ENCODE assay signal across 8 mouse cellular contexts in the genomic region with DNA sequence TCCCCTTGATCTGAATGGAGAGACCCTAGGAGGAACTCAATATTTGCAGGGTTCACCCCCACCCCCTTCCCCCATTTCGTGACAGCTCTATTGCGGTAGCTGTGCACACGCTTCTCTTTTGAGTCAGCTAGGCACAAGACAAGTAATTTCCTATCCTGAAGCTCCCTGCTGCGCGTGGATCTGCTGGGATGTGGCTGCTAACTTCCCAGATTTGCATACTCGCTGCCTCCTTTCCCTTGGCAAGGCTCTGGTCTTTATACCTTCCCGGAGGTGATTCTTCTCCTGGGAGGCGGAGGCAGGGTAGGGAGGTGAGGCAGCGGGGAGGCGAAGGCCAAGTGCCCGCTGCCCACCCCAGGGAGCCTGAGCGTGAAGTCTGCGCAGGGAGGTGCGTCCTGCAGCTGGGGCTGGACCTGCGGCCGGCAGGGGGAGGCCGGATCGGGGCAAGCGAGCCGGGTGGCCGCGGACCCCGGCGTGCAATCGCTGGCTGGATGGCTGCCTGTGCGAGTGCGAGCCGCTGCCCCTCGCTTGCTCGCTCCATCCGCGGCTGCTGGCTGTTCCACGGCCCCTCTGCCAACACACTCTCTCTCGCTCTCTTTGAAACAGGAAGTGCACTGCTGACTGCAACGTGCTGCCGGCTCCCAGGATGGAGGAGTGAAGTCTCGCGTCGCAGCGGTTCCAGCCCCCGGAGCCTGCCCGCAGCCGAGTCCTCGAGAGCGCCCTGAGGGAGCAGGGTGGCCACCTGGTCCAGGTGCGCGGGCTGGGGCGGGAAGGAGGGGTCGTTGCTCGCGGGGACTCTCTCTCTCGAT. TPM values are rescaled to one million over a fixed set of nuclear protein-coding genes. Genes with fewer than 3 reads are reported as not detected.
DNase-seq lines count a peak whose midpoint lies in the region; ATAC-seq and TF ChIP-seq lines count a peak whose summit lies in the region.

No protein-coding gene starts in this region.

- no peaks in the 10 kb centered on the region for H3K36me3 ChIP-seq in hindbrain, embryonic 16.5 days (ENCODE audit: control insufficient read depth, insufficient read depth, low read length)
- H3K36me3 ChIP-seq in liver, adult 2 months (ENCODE audit: control insufficient read depth, insufficient read depth, low read length): peaks cover 2% of the 10 kb centered on the region; the same call in 1 of the 2 replicates
- no peaks in the 10 kb centered on the region for H3K36me3 ChIP-seq in midbrain, postnatal 0 days (ENCODE audit: insufficient read depth, low read length)
- H3K36me3 ChIP-seq in splenic B cell, adult 2 months (ENCODE audit: control insufficient read depth, insufficient read depth, low read length, poor library complexity, severe bottlenecking): no peaks in the 10 kb centered on the region

- 7% methylated on average over 39 of the region's 52 CpGs for WGBS in hindbrain, embryonic 16.5 days
- 43% methylated on average over 52 of the region's 52 CpGs for WGBS in liver, adult 2 months
- WGBS in midbrain, postnatal 0 days: 6% methylated on average over 52 of the region's 52 CpGs

- peak overlapping the region; percentile 62 for H3K27ac ChIP-seq in gastrocnemius, adult 2 months
- H3K27ac ChIP-seq in hindbrain, embryonic 16.5 days (ENCODE audit: low read depth, low read length): peak overlapping the region; percentile 2; the same call in 1 of the 2 replicates
- H3K27ac ChIP-seq in liver, adult 2 months (replicated peaks; ENCODE audit: insufficient read depth, low read depth, low read length): no peak overlapping the region
- peak overlapping the region; percentile 9; the same call in 1 of the 2 replicates for H3K27ac ChIP-seq in midbrain, postnatal 0 days (ENCODE audit: low read depth, low read length)

- peak overlapping the region; percentile 87 for H3K4me3 ChIP-seq in gastrocnemius, adult 2 months
- peak overlapping the region; percentile 43 for H3K4me3 ChIP-seq in hindbrain, embryonic 16.5 days (ENCODE audit: low read length)
- H3K4me3 ChIP-seq in liver, adult 2 months (ENCODE audit: insufficient read depth, low read depth, low read length): peak overlapping the region; percentile 56
- peak overlapping the region; percentile 44 for H3K4me3 ChIP-seq in midbrain, postnatal 0 days (ENCODE audit: low read depth, low read length)

- intact Hi-C loops in gastrocnemius, adult 2 months (cut with DNase I): no loop called here

- H3K9ac ChIP-seq in hindbrain, embryonic 16.5 days (ENCODE audit: low read depth, low read length): peak overlapping the region; percentile 58
- H3K9ac ChIP-seq in liver, adult 2 months (ENCODE audit: low read depth, low read length): peak overlapping the region; percentile 61
- peak overlapping the region; percentile 56 for H3K9ac ChIP-seq in midbrain, postnatal 0 days (replicated peaks; ENCODE audit: low read length, poor library complexity, severe bottlenecking)

- DNase-seq in layer of hippocampus, postnatal 25 days (ENCODE audit: extremely low spot score in 1 of 2, low spot score in 1 of 2): peak; percentile 27 to 31
- DNase-seq in layer of hippocampus, adult 11-12 months (ENCODE audit: low spot score): no peak
- DNase-seq in cerebellum, postnatal 10 days: peak; percentile 53 to 64
- peak; percentile 68 for DNase-seq in gastrocnemius, adult 2 months
- DNase-seq in liver, adult 2 months (ENCODE audit: extremely low read depth, low read depth, low spot score): no peak
- peak; percentile 53 for DNase-seq in midbrain, postnatal 0 days (ENCODE audit: low spot score)
- peak; percentile 71 for DNase-seq in splenic B cell, adult 2 months (ENCODE audit: low read depth, low spot score)

- H3K9me3 ChIP-seq in hindbrain, embryonic 16.5 days (ENCODE audit: control insufficient read depth, low read length): no peaks in the 10 kb centered on the region
- H3K9me3 ChIP-seq in midbrain, postnatal 0 days (ENCODE audit: low read length): no peaks in the 10 kb centered on the region

- H3K79me2 ChIP-seq in liver, adult 2 months (ENCODE audit: control insufficient read depth, insufficient read depth, low read length): peaks cover 35% of the 10 kb centered on the region

- H3K4me2 ChIP-seq in hindbrain, embryonic 16.5 days (ENCODE audit: low read length): peak overlapping the region; percentile 73
- H3K4me2 ChIP-seq in midbrain, postnatal 0 days (ENCODE audit: low read depth, low read length, poor library complexity, severe bottlenecking): peak overlapping the region; percentile 90

- H3K27me3 ChIP-seq in hindbrain, embryonic 16.5 days (replicated peaks; ENCODE audit: control insufficient read depth, insufficient read depth, low read length): no peaks in the 10 kb centered on the region
- no peaks in the 10 kb centered on the region for H3K27me3 ChIP-seq in liver, adult 2 months (ENCODE audit: control insufficient read depth, insufficient read depth, low read length)
- no peaks in the 10 kb centered on the region for H3K27me3 ChIP-seq in midbrain, postnatal 0 days (ENCODE audit: insufficient read depth, low read length)
- no peaks in the 10 kb centered on the region for H3K27me3 ChIP-seq in splenic B cell, adult 2 months (ENCODE audit: control insufficient read depth, insufficient read depth, low read length, poor library complexity, severe bottlenecking)

- TF ChIP-seq POLR2A in liver, adult 2 months (IDR thresholded peaks at IDR 0.05; ENCODE audit: extremely low read depth, insufficient read depth, low read length): no peak

- H3K4me1 ChIP-seq in hindbrain, embryonic 16.5 days (ENCODE audit: control insufficient read depth, insufficient read depth, low read depth, low read length): peaks cover 14% of the 10 kb centered on the region
- peaks cover 14% of the 10 kb centered on the region for H3K4me1 ChIP-seq in liver, adult 2 months (ENCODE audit: control insufficient read depth, insufficient read depth, low read length)
- H3K4me1 ChIP-seq in midbrain, postnatal 0 days (ENCODE audit: insufficient read depth, low read length): 0 out of 2 replicates have a peak, but pooled peaks cover 5% of the 10 kb centered on the region

- peak; percentile 52 for TF ChIP-seq CTCF in gastrocnemius, adult 2 months (IDR thresholded peaks at IDR 0.05)
- TF ChIP-seq CTCF in liver, adult 2 months (IDR thresholded peaks at IDR 0.05; ENCODE audit: low read depth, low read length): peak; percentile 25; the same call in 1 of the 2 replicates
- peak; percentile 28; the same call in 1 of the 2 replicates for TF ChIP-seq CTCF in midbrain, postnatal 0 days (IDR thresholded peaks at IDR 0.05)

- peak; percentile 86 for ATAC-seq in hindbrain, embryonic 16.5 days
- ATAC-seq in midbrain, postnatal 0 days (ENCODE audit: low FRiP score): peak; percentile 72

RNA-seq across cellular contexts. Expression of gene Lrrc8d, which starts 32.1 kb away (rescaled TPM):
- 10 to 100 TPM; 47.9 to 57.7 TPM for total RNA-seq in layer of hippocampus, postnatal 25 days (2021)
- 1 to 10 TPM; 3.2 to 5.0 TPM for total RNA-seq in gastrocnemius, adult 2 months (2021)
- polyA plus RNA-seq in hindbrain, embryonic 16.5 days (2015; fragmentation: Nextera tagmentation; extraction: Ambion mirVana): 19.1 and 33.1 TPM in 2 replicates
- total RNA-seq in liver, adult 2 months (2014; rRNA removed): 11.6 and 13.8 TPM in 2 replicates
- polyA plus RNA-seq in liver, adult 2 months (2012; rRNA removed): 7.0 and 7.9 TPM in 2 replicates
- total RNA-seq in midbrain, postnatal 0 days (2014; rRNA removed): 18.5 and 19.1 TPM in 2 replicates
- polyA plus RNA-seq in midbrain, postnatal 0 days (2015; fragmentation: Nextera tagmentation; extraction: Ambion mirVana): 30.1 and 30.4 TPM in 2 replicates

Comparison
In these comparisons a context has a peak if more than half of its experiments do, and no peak if none do; other contexts are left out.
1. DNase-seq: peak in layer of hippocampus, postnatal 25 days (2 of 2), cerebellum, postnatal 10 days (2 of 2), gastrocnemius, adult 2 months (single experiment), midbrain, postnatal 0 days (single experiment) and splenic B cell, adult 2 months (single experiment); none in layer of hippocampus, adult 11-12 months (single experiment) and liver, adult 2 months (single experiment).
2. Peak in every context shown above with its lines, with median percentiles within 50 percentile points of each other: H3K4me3 ChIP-seq, CTCF ChIP-seq and H3K9ac ChIP-seq.